In the genomic region with DNA sequence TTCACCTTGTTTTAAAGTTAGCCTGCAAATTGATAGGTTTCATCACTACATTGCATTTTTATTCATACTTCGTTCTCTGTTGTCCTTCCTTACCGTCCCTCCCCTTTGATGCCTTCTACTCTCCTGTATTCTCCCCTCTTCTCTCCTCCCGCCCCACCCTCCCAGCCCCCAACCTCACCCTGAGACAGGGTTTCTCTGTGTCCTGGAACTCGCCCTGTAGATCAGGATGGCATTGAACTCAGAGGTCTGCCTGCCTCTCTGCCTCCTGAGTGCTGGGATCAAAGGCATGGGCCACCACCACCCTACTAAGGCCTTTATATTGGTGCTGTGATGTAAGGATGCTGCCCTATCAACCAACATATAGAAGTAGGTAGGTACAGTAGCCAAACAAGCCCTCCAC, we compare ENCODE assay signal across 7 mouse cellular contexts. TPM values are rescaled to one million over a fixed set of nuclear protein-coding genes. Genes with fewer than 3 reads are reported as not detected.
DNase-seq lines count a peak whose midpoint lies in the region; ATAC-seq and TF ChIP-seq lines count a peak whose summit lies in the region.

No protein-coding gene starts in this region.

- no peak overlapping the region for H3K27ac ChIP-seq in lung, postnatal 0 days (ENCODE audit: low read length)
- H3K27ac ChIP-seq in heart, embryonic 16.5 days (ENCODE audit: low read length): no peak overlapping the region
- H3K27ac ChIP-seq in liver, embryonic 14.5 days: no peak overlapping the region; the same call in 1 of the 2 replicates

- DNase-seq in lung, postnatal 0 days (ENCODE audit: low spot score): no peak
- DNase-seq in lung, postnatal 36 days: no peak
- DNase-seq in liver, embryonic 14.5 days (ENCODE audit: low read depth in 3 of 3, low spot score in 3 of 3): no peak
- DNase-seq in embryo, embryonic 10 days (ENCODE audit: low spot score): no peak
- no peak for DNase-seq in adrenal gland, postnatal 25 days
- no peak for DNase-seq in ovary, postnatal 10 days (ENCODE audit: low spot score)

- TF ChIP-seq EP300 in lung, postnatal 0 days (IDR thresholded peaks at IDR 0.05): no peak
- no peak for TF ChIP-seq EP300 in liver, embryonic 14.5 days (IDR thresholded peaks at IDR 0.05; ENCODE audit: low read depth)

- TF ChIP-seq CTCF in lung, postnatal 0 days (IDR thresholded peaks at IDR 0.05): no peak
- no peak for TF ChIP-seq CTCF in liver, embryonic 14.5 days (IDR thresholded peaks at IDR 0.05; ENCODE audit: low read depth)

- no peaks in the 10 kb centered on the region for H3K27me3 ChIP-seq in lung, postnatal 0 days (replicated peaks; ENCODE audit: insufficient read depth, low read length)
- H3K27me3 ChIP-seq in heart, embryonic 16.5 days (ENCODE audit: control insufficient read depth, insufficient read depth, low read length): no peaks in the 10 kb centered on the region
- no peaks in the 10 kb centered on the region for H3K27me3 ChIP-seq in liver, embryonic 14.5 days (ENCODE audit: control insufficient read depth, insufficient read depth, low read length)

- peak overlapping the region; percentile 41 for H3K4me3 ChIP-seq in lung, postnatal 0 days (ENCODE audit: low read depth, low read length)
- H3K4me3 ChIP-seq in heart, embryonic 16.5 days (ENCODE audit: low read length): peak overlapping the region; percentile 68
- peak overlapping the region in 1 of 2 experiments; percentile 63; a peak in 3 of 4 replicates for H3K4me3 ChIP-seq in liver, embryonic 14.5 days (ENCODE audit: insufficient read depth in 1 of 2, low read depth in 2 of 2, low read length in 2 of 2)

- H3K4me2 ChIP-seq in lung, postnatal 0 days (replicated peaks; ENCODE audit: low read depth, low read length): peak overlapping the region; percentile 74
- H3K4me2 ChIP-seq in heart, embryonic 16.5 days (ENCODE audit: low read depth, low read length): peak overlapping the region; percentile 94
- peak overlapping the region; percentile 84 for H3K4me2 ChIP-seq in liver, embryonic 14.5 days (ENCODE audit: low read depth)

- WGBS in lung, postnatal 0 days: 47% methylated on average over 4 of the region's 4 CpGs
- WGBS in heart, embryonic 16.5 days: 29% methylated on average over 4 of the region's 4 CpGs
- 36% methylated on average over 4 of the region's 4 CpGs for WGBS in liver, embryonic 14.5 days (ENCODE audit: insufficient replicate concordance)

- H3K4me1 ChIP-seq in lung, postnatal 0 days (ENCODE audit: insufficient read depth, low read depth, low read length): no peaks in the 10 kb centered on the region
- no peaks in the 10 kb centered on the region for H3K4me1 ChIP-seq in heart, embryonic 16.5 days (ENCODE audit: control insufficient read depth, insufficient read depth, low read length)
- peaks cover 17 to 18% of the 10 kb centered on the region in 2 experiments for H3K4me1 ChIP-seq in liver, embryonic 14.5 days (replicated peaks; ENCODE audit: control insufficient read depth in 2 of 2, insufficient read depth in 2 of 2, low read length in 1 of 2)

- no peaks in the 10 kb centered on the region for H3K9me3 ChIP-seq in lung, postnatal 0 days (ENCODE audit: low read length)
- H3K9me3 ChIP-seq in heart, embryonic 16.5 days (replicated peaks; ENCODE audit: control insufficient read depth, low read length): no peaks in the 10 kb centered on the region
- no peaks in the 10 kb centered on the region for H3K9me3 ChIP-seq in liver, embryonic 14.5 days (ENCODE audit: control insufficient read depth, low read length)

- no peaks in the 10 kb centered on the region for H3K36me3 ChIP-seq in lung, postnatal 0 days (ENCODE audit: insufficient read depth, low read length)
- H3K36me3 ChIP-seq in heart, embryonic 16.5 days (ENCODE audit: control insufficient read depth, insufficient read depth): no peaks in the 10 kb centered on the region
- H3K36me3 ChIP-seq in liver, embryonic 14.5 days (replicated peaks; ENCODE audit: control insufficient read depth, insufficient read depth, low read depth): no peaks in the 10 kb centered on the region

- ATAC-seq in lung, postnatal 0 days: no peak
- ATAC-seq in heart, embryonic 16.5 days (replicated peaks; ENCODE audit: extremely low read depth, insufficient read depth, low FRiP score): no peak
- ATAC-seq in liver, embryonic 14.5 days (ENCODE audit: insufficient read depth): 0 out of 2 replicates have a peak, but pooled peaks have one; percentile 13

- H3K9ac ChIP-seq in lung, postnatal 0 days (replicated peaks; ENCODE audit: low read depth): peak overlapping the region; percentile 51; the same call in 1 of the 2 replicates
- peak overlapping the region; percentile 77 for H3K9ac ChIP-seq in heart, embryonic 16.5 days (ENCODE audit: low read length)
- peak overlapping the region; percentile 32; the same call in 1 of the 2 replicates for H3K9ac ChIP-seq in liver, embryonic 14.5 days (replicated peaks)

RNA-seq across cellular contexts. Expression of gene Dhtkd1, which starts 0.5 kb away (rescaled TPM):
- 0.39 and 0.98 TPM in 2 replicates for polyA plus RNA-seq in lung, postnatal 0 days (2015; fragmentation: Nextera tagmentation; extraction: Ambion mirVana)
- polyA plus RNA-seq in heart, embryonic 16.5 days (2015; fragmentation: Nextera tagmentation; extraction: Ambion mirVana): 2.1 and 2.2 TPM in 2 replicates
- polyA plus RNA-seq in liver, embryonic 14.5 days (2012; rRNA removed): 2.7 and 2.8 TPM in 2 replicates
- 1.6 TPM in 2 replicates for polyA plus RNA-seq in liver, embryonic 14.5 days (2014; fragmentation: Nextera tagmentation; extraction: Ambion mirVana)
- total RNA-seq in adrenal gland, postnatal 25 days (2021): 15.7 and 16.8 TPM in 2 replicates

RNA-seq across cellular contexts. Expression of gene Upf2, which starts 8.2 kb away (rescaled TPM):
- 5.8 and 7.1 TPM in 2 replicates for polyA plus RNA-seq in lung, postnatal 0 days (2015; fragmentation: Nextera tagmentation; extraction: Ambion mirVana)
- 5.8 and 6.1 TPM in 2 replicates for polyA plus RNA-seq in heart, embryonic 16.5 days (2015; fragmentation: Nextera tagmentation; extraction: Ambion mirVana)
- 4.5 and 6.8 TPM in 2 replicates for polyA plus RNA-seq in liver, embryonic 14.5 days (2012; rRNA removed)
- polyA plus RNA-seq in liver, embryonic 14.5 days (2014; fragmentation: Nextera tagmentation; extraction: Ambion mirVana): 3.7 and 3.8 TPM in 2 replicates
- total RNA-seq in adrenal gland, postnatal 25 days (2021): 28.6 and 30.2 TPM in 2 replicates

RNA-seq across cellular contexts. Expression of gene Sec61a2, which starts 47.8 kb away (rescaled TPM):
- 19.2 and 21.3 TPM in 2 replicates for polyA plus RNA-seq in lung, postnatal 0 days (2015; fragmentation: Nextera tagmentation; extraction: Ambion mirVana)
- 48.0 and 48.3 TPM in 2 replicates for polyA plus RNA-seq in heart, embryonic 16.5 days (2015; fragmentation: Nextera tagmentation; extraction: Ambion mirVana)
- 16.9 and 18.1 TPM in 2 replicates for polyA plus RNA-seq in liver, embryonic 14.5 days (2012; rRNA removed)
- polyA plus RNA-seq in liver, embryonic 14.5 days (2014; fragmentation: Nextera tagmentation; extraction: Ambion mirVana): 10.3 and 11.5 TPM in 2 replicates
- total RNA-seq in adrenal gland, postnatal 25 days (2021): 41.2 and 55.9 TPM in 2 replicates
